Mouse (Mus musculus) heart, postnatal 0 days (tissue): Measurements from ENCODE around the gene Rfxank. TPM values are rescaled to one million over a fixed set of nuclear protein-coding genes. Genes with fewer than 3 reads are reported as not detected.

Experiments used
- ATAC-seq: fragments of 200-750 bp; cut with Nextera tagmentation; 2 replicates; pipeline ENCODE4 v1.8.0; 2017; ENCODE audit warnings: low read depth, moderate number of reproducible peaks, moderate library complexity; ENCODE audit not compliant: insufficient read depth
- DNase-seq: peaks from one replicate; pipeline ENCODE4 v3.0.0-alpha.2; 2016; ENCODE audit warnings: low spot score
- H3K27ac ChIP-seq: fragments of 300-500 bp; sonication (generic); 2 replicates; pipeline ENCODE4 v1.5.1; 2014; ENCODE audit warnings: low read depth, mild to moderate bottlenecking
- H3K27me3 ChIP-seq: fragments of 300-500 bp; sonication (generic); 2 replicates; pipeline ENCODE4 v1.6.1; 2014; ENCODE audit warnings: low read length, mixed read lengths; ENCODE audit not compliant: control insufficient read depth, insufficient read depth
- H3K36me3 ChIP-seq: fragments of 300-500 bp; sonication (generic); replicated peaks from 2 replicates; pipeline ENCODE4 v1.6.1; 2014; ENCODE audit warnings: low read length, mixed read lengths; ENCODE audit not compliant: control insufficient read depth, insufficient read depth
- H3K4me1 ChIP-seq: fragments of 300-500 bp; sonication (generic); 2 replicates; pipeline ENCODE4 v1.6.1; 2014; ENCODE audit warnings: antibody characterized with exemption; ENCODE audit not compliant: control insufficient read depth, insufficient read depth
- H3K4me2 ChIP-seq: fragments of 300-500 bp; sonication (generic); 2 replicates; pipeline ENCODE4 v1.6.1; 2014; ENCODE audit warnings: low read depth, mild to moderate bottlenecking, low read length, moderate library complexity
- H3K4me3 ChIP-seq: fragments of 300-500 bp; sonication (generic); 2 replicates; pipeline ENCODE4 v1.5.1; 2014; ENCODE audit warnings: low read depth, low read length
- H3K9ac ChIP-seq: fragments of 300-500 bp; sonication (generic); replicated peaks from 2 replicates; pipeline ENCODE4 v1.6.1; 2014; ENCODE audit warnings: low read depth, low read length, mixed read lengths
- H3K9me3 ChIP-seq: fragments of 300-500 bp; sonication (generic); replicated peaks from 2 replicates; pipeline ENCODE4 v1.6.1; 2016; ENCODE audit warnings: low read length; ENCODE audit not compliant: control insufficient read depth
- CTCF ChIP-seq: IDR thresholded peaks from 2 replicates; pipeline ENCODE4 v1.5.1; 2016; ENCODE audit warnings: antibody characterized with exemption, control low read depth, low read depth
- EP300 ChIP-seq: IDR thresholded peaks from 2 replicates; pipeline ENCODE4 v1.6.1; 2016; ENCODE audit warnings: antibody characterized with exemption, low read depth
- WGBS: fragments of 180-500 bp; shearing (Covaris S2); extraction: QIAGEN DNeasy Blood & Tissue Kit; methylation state at CpG from one replicate; pipeline ENCODE4 v1.1.7; 2014; 5-methylcytosine and 5-hydroxymethylcytosine counted together
- microRNA-seq: library from miRNA; unstranded; fragments of <30 nt; microRNA quantifications from one replicate; pipeline ENCODE4, GENCODE M21; 2016
- polyA plus RNA-seq: library from polyadenylated mRNA; unstranded; fragments of >200 nt; fragmentation: Nextera tagmentation; extraction: Ambion mirVana; gene quantifications from 2 replicates; pipeline ENCODE4 v1.2.1, GENCODE M21; 2015
- total RNA-seq: library from RNA; depleted of rRNA; stranded (reverse); fragments of >200 nt; gene quantifications from 2 replicates; pipeline ENCODE4 v1.2.3, GENCODE M21; 2014; ENCODE audit warnings: low replicate concordance; rRNA removed

Rfxank gene
- total and polyA plus RNA-seq, 2 experiments from 2014 or later, result 22.5 to 48.4 TPM

GRCm38 (mm10) chr8:70087237-70087636 is 51.7 kb downstream of the Rfxank start:
- 10% methylated on average over 7 of the region's 7 CpGs for WGBS
- no peak overlapping the region for H3K27ac ChIP-seq
- no peaks in the 10 kb centered on the region for H3K9me3 ChIP-seq
- H3K27me3 ChIP-seq, result peaks cover 95% of the 10 kb centered on the region
- H3K4me1 ChIP-seq, result peaks cover 10% of the 10 kb centered on the region; the same call in 1 of the 2 replicates
- no peak for ATAC-seq
- no peak overlapping the region for H3K4me2 ChIP-seq
- TF ChIP-seq CTCF, result no peak
- TF ChIP-seq EP300, result no peak
- no peak for DNase-seq
- H3K9ac ChIP-seq, result no peak overlapping the region
- no peaks in the 10 kb centered on the region for H3K36me3 ChIP-seq
- no peak overlapping the region for H3K4me3 ChIP-seq

- no peaks in the 10 kb centered on the region for H3K36me3 ChIP-seq
- H3K9ac ChIP-seq, result no peak overlapping the region
- ATAC-seq (no peak), DNase-seq (no peak)
- peaks cover 89% of the 10 kb centered on the region for H3K27me3 ChIP-seq
- TF ChIP-seq CTCF (no peak), EP300 (no peak)
- peaks cover 10% of the 10 kb centered on the region; the same call in 1 of the 2 replicates for H3K4me1 ChIP-seq
- no peak overlapping the region for H3K4me2 ChIP-seq
- 48% methylated on average over 1 of the region's 1 CpGs for WGBS
- no peak overlapping the region for H3K4me3 ChIP-seq
- no peaks in the 10 kb centered on the region for H3K9me3 ChIP-seq
- no peak overlapping the region for H3K27ac ChIP-seq
Observed at GRCm38 (mm10) chr8:70086151-70086550, 52.8 kb downstream of the Rfxank start.

GRCm38 (mm10) chr8:70084191-70085065 is 54.5 kb downstream of the Rfxank start:
- H3K9ac ChIP-seq, result no peak overlapping the region
- no peak for ATAC-seq

GRCm38 (mm10) chr8:70083285-70083684 is 55.7 kb downstream of the Rfxank start, which contains the start of gene Hapln4:
TSS of gene Hapln4 (plus strand) at chr8:70083457.
- H3K9ac ChIP-seq, result no peak within 1 kb of the TSS

More at GRCm38 (mm10) chr8:70084191-70085065, 54.5 kb downstream of the Rfxank start:
- peak overlapping the region; percentile 75 for H3K4me2 ChIP-seq
- peaks cover 73% of the 10 kb centered on the region for H3K27me3 ChIP-seq
- H3K4me1 ChIP-seq, result peaks cover 10% of the 10 kb centered on the region; the same call in 1 of the 2 replicates
- peak overlapping the region; percentile 43 for H3K4me3 ChIP-seq
- no peak for TF ChIP-seq EP300
- TF ChIP-seq CTCF, result 0 out of 2 replicates have a peak, but pooled peaks have one; percentile 4
- no peaks in the 10 kb centered on the region for H3K9me3 ChIP-seq
- no peaks in the 10 kb centered on the region for H3K36me3 ChIP-seq
- DNase-seq, result no peak
- no peak overlapping the region for H3K27ac ChIP-seq
- 2% methylated on average over 71 of the region's 71 CpGs for WGBS

GRCm38 (mm10) chr8:70081976-70082375 is 57.0 kb downstream of the Rfxank start:
- ATAC-seq, result no peak
- DNase-seq, result no peak
- no peak overlapping the region for H3K9ac ChIP-seq
- no peak overlapping the region for H3K4me3 ChIP-seq
- TF ChIP-seq CTCF (no peak), EP300 (no peak)
- WGBS, result 72% methylated on average over 2 of the region's 2 CpGs
- no peak overlapping the region for H3K27ac ChIP-seq
- H3K9me3 ChIP-seq, result no peaks in the 10 kb centered on the region
- no peak overlapping the region for H3K4me2 ChIP-seq
- H3K27me3 ChIP-seq, result peaks cover 48% of the 10 kb centered on the region
- peaks cover 10% of the 10 kb centered on the region; the same call in 1 of the 2 replicates for H3K4me1 ChIP-seq
- no peaks in the 10 kb centered on the region for H3K36me3 ChIP-seq

More at GRCm38 (mm10) chr8:70083285-70083684, 55.7 kb downstream of the Rfxank start, which contains the start of gene Hapln4:
- 1% methylated on average over 26 of the region's 26 CpGs for WGBS
- no peaks in the 10 kb centered on the region for H3K36me3 ChIP-seq
- H3K4me1 ChIP-seq, result peaks cover 10% of the 10 kb centered on the region; the same call in 1 of the 2 replicates
- ATAC-seq, result 0 out of 2 replicates have a peak, but pooled peaks have one; percentile 47
- H3K9me3 ChIP-seq, result no peaks in the 10 kb centered on the region
- peak within 1 kb of the TSS; percentile 43 for H3K4me3 ChIP-seq
- H3K27me3 ChIP-seq, result peaks cover 61% of the 10 kb centered on the region
- H3K27ac ChIP-seq, result no peak within 1 kb of the TSS
- TF ChIP-seq CTCF (no peak), EP300 (no peak)
- H3K4me2 ChIP-seq, result peak within 1 kb of the TSS; percentile 75
- DNase-seq, result peak; percentile 11

Small RNA genes within 50 kb of the gene (microRNA-seq; reads per million reads assigned to microRNA genes)
- gene Mir7066, result not detected

Other genes starting within 250 kb of the Rfxank start
- gene Tssk6, start 237.0 kb downstream of the Rfxank start, total RNA-seq, result 0.11 TPM in 1 of 2 replicates, not detected in the other
- 1.1 and 1.2 TPM in 2 replicates for gene Tssk6, start 237.0 kb downstream of the Rfxank start, polyA plus RNA-seq
- 223 and 232 TPM in 2 replicates for gene Ndufa13, start 236.6 kb downstream of the Rfxank start, total RNA-seq
- 666 and 702 TPM in 2 replicates for gene Ndufa13, start 236.6 kb downstream of the Rfxank start, polyA plus RNA-seq
- gene Yjefn3, start 236.4 kb downstream of the Rfxank start, total RNA-seq, result 1.2 and 22.3 TPM in 2 replicates
- gene Yjefn3, start 236.4 kb downstream of the Rfxank start, polyA plus RNA-seq, result 12.9 and 13.9 TPM in 2 replicates
- 26.9 and 58.8 TPM in 2 replicates for gene Gatad2a, start 142.8 kb downstream of the Rfxank start, total RNA-seq
- gene Gatad2a, start 142.8 kb downstream of the Rfxank start, polyA plus RNA-seq, result 17.0 and 18.9 TPM in 2 replicates
- 71.1 and 92.3 TPM in 2 replicates for gene Mau2, start 96.4 kb downstream of the Rfxank start, total RNA-seq
- gene Mau2, start 96.4 kb downstream of the Rfxank start, polyA plus RNA-seq, result 25.6 and 28.0 TPM in 2 replicates
- 11.5 TPM in 2 replicates for gene Sugp1, start 96.3 kb downstream of the Rfxank start, total RNA-seq
- 22.6 and 23.0 TPM in 2 replicates for gene Sugp1, start 96.3 kb downstream of the Rfxank start, polyA plus RNA-seq
- gene Tm6sf2, start 66.2 kb downstream of the Rfxank start, total RNA-seq, result 2.1 TPM in 1 of 2 replicates, not detected in the other
- gene Tm6sf2, start 66.2 kb downstream of the Rfxank start, polyA plus RNA-seq, result 1.0 and 1.3 TPM in 2 replicates
- not detected in 2 replicates for gene Hapln4, start 55.7 kb downstream of the Rfxank start, total RNA-seq
- not detected in 2 replicates for gene Hapln4, start 55.7 kb downstream of the Rfxank start, polyA plus RNA-seq
- gene Ncan, start 18.3 kb downstream of the Rfxank start, total RNA-seq, result 0.35 TPM in 1 of 2 replicates, not detected in the other
- 0.10 and 0.12 TPM in 2 replicates for gene Ncan, start 18.3 kb downstream of the Rfxank start, polyA plus RNA-seq
- gene Nr2c2ap, start 7.8 kb downstream of the Rfxank start, total RNA-seq, result 2.9 and 10.3 TPM in 2 replicates
- 29.2 and 32.5 TPM in 2 replicates for gene Nr2c2ap, start 7.8 kb downstream of the Rfxank start, polyA plus RNA-seq
- 34.3 and 68.4 TPM in 2 replicates for gene Borcs8, start 345 bp upstream of the Rfxank start, total RNA-seq
- 32.1 and 34.5 TPM in 2 replicates for gene Borcs8, start 345 bp upstream of the Rfxank start, polyA plus RNA-seq
- not detected in 2 replicates for gene Mef2b, start 557 bp upstream of the Rfxank start, total RNA-seq
- 0.20 TPM in 1 of 2 replicates, not detected in the other for gene Mef2b, start 557 bp upstream of the Rfxank start, polyA plus RNA-seq
- gene Tmem161a, start 33.2 kb upstream of the Rfxank start, total RNA-seq, result 155 and 174 TPM in 2 replicates
- 120 and 132 TPM in 2 replicates for gene Tmem161a, start 33.2 kb upstream of the Rfxank start, polyA plus RNA-seq
- gene Slc25a42, start 73.2 kb upstream of the Rfxank start, total RNA-seq, result 20.6 and 29.1 TPM in 2 replicates
- gene Slc25a42, start 73.2 kb upstream of the Rfxank start, polyA plus RNA-seq, result 16.5 and 19.1 TPM in 2 replicates
- gene Sugp2, start 95.1 kb upstream of the Rfxank start, total RNA-seq, result 32.0 and 48.7 TPM in 2 replicates
- 14.5 and 15.5 TPM in 2 replicates for gene Sugp2, start 95.1 kb upstream of the Rfxank start, polyA plus RNA-seq
- gene Armc6, start 95.3 kb upstream of the Rfxank start, total RNA-seq, result 20.1 and 26.5 TPM in 2 replicates
- gene Armc6, start 95.3 kb upstream of the Rfxank start, polyA plus RNA-seq, result 11.9 and 13.1 TPM in 2 replicates
- 29.1 and 38.9 TPM in 2 replicates for gene Homer3, start 143.7 kb upstream of the Rfxank start, total RNA-seq
- gene Homer3, start 143.7 kb upstream of the Rfxank start, polyA plus RNA-seq, result 19.5 TPM in 2 replicates
- gene Ddx49, start 163.3 kb upstream of the Rfxank start, total RNA-seq, result 33.1 and 35.6 TPM in 2 replicates
- gene Ddx49, start 163.3 kb upstream of the Rfxank start, polyA plus RNA-seq, result 24.4 and 26.7 TPM in 2 replicates
- 154 and 193 TPM in 2 replicates for gene Cope, start 163.4 kb upstream of the Rfxank start, total RNA-seq
- 294 and 295 TPM in 2 replicates for gene Cope, start 163.4 kb upstream of the Rfxank start, polyA plus RNA-seq
- gene Cers1, start 176.6 kb upstream of the Rfxank start, total RNA-seq, result 0.80 TPM in 1 of 2 replicates, not detected in the other
- 0.27 and 0.59 TPM in 2 replicates for gene Cers1, start 176.6 kb upstream of the Rfxank start, polyA plus RNA-seq
- gene Gdf1, start 190.7 kb upstream of the Rfxank start, total RNA-seq, result not detected in 2 replicates
- gene Gdf1, start 190.7 kb upstream of the Rfxank start, polyA plus RNA-seq, result 0.18 and 0.20 TPM in 2 replicates
- gene Upf1, start 214.1 kb upstream of the Rfxank start, total RNA-seq, result 16.5 and 26.3 TPM in 2 replicates
- 7.0 and 7.5 TPM in 2 replicates for gene Upf1, start 214.1 kb upstream of the Rfxank start, polyA plus RNA-seq
- 3.2 and 9.8 TPM in 2 replicates for gene Comp, start 234.4 kb upstream of the Rfxank start, total RNA-seq
- gene Comp, start 234.4 kb upstream of the Rfxank start, polyA plus RNA-seq, result 4.2 and 4.4 TPM in 2 replicates